Mouse (Mus musculus) hindbrain, embryonic 11.5 days (tissue): ENCODE measurements around the gene Gm20708. TPM values are rescaled to one million over a fixed set of nuclear protein-coding genes. Genes with fewer than 3 reads are reported as not detected.

Experiments used
- ATAC-seq: fragments of 200-750 bp; cut with Nextera tagmentation; 2 replicates; pipeline ENCODE4 v1.8.0; 2017; ENCODE audit warnings: mild to moderate bottlenecking, moderate TSS enrichment, moderate library complexity; ENCODE audit not compliant: low FRiP score
- DNase-seq: peaks from one replicate; pipeline ENCODE4 v3.0.0-alpha.2; 2015; ENCODE audit warnings: low spot score
- H3K27ac ChIP-seq: fragments of 300-500 bp; sonication (generic); 2 replicates; pipeline ENCODE4 v1.5.1; 2014; ENCODE audit warnings: mild to moderate bottlenecking, low read depth, low read length
- H3K27me3 ChIP-seq: fragments of 300-500 bp; sonication (generic); 2 replicates; pipeline ENCODE4 v1.6.1; 2014; ENCODE audit warnings: mild to moderate bottlenecking, low read length, moderate library complexity, mixed read lengths; ENCODE audit not compliant: control insufficient read depth, insufficient read depth
- H3K36me3 ChIP-seq: fragments of 300-500 bp; sonication (generic); 2 replicates; pipeline ENCODE4 v1.6.1; 2014; ENCODE audit warnings: mild to moderate bottlenecking, low read length, moderate library complexity, mixed read lengths; ENCODE audit not compliant: control insufficient read depth, insufficient read depth
- H3K4me1 ChIP-seq: fragments of 300-500 bp; sonication (generic); replicated peaks from 2 replicates; pipeline ENCODE4 v1.6.1; 2014; ENCODE audit warnings: low read length, mixed read lengths; ENCODE audit not compliant: control insufficient read depth, insufficient read depth
- H3K4me2 ChIP-seq: fragments of 300-500 bp; sonication (generic); replicated peaks from 2 replicates; pipeline ENCODE4 v1.6.1; 2014; ENCODE audit warnings: mild to moderate bottlenecking, low read depth, low read length
- H3K4me3 ChIP-seq: fragments of 300-500 bp; sonication (generic); 2 replicates; pipeline ENCODE4 v1.5.1; 2014; ENCODE audit warnings: low read depth, low read length
- H3K9ac ChIP-seq: fragments of 300-500 bp; sonication (generic); 2 replicates; pipeline ENCODE4 v1.6.1; 2014; ENCODE audit warnings: low read depth, low read length
- H3K9me3 ChIP-seq: fragments of 300-500 bp; sonication (generic); 2 replicates; pipeline ENCODE4 v1.6.1; 2016; ENCODE audit warnings: low read length; ENCODE audit not compliant: control insufficient read depth
- WGBS: fragments of 180-500 bp; shearing (Covaris S2); extraction: QIAGEN DNeasy Blood & Tissue Kit; methylation state at CpG from one replicate; pipeline ENCODE4 v1.1.7; 2014; 5-methylcytosine and 5-hydroxymethylcytosine counted together
- polyA plus RNA-seq: library from polyadenylated mRNA; unstranded; fragments of >200 nt; fragmentation: Nextera tagmentation; extraction: Ambion mirVana; gene quantifications from 2 replicates; pipeline ENCODE4 v1.2.1, GENCODE M21; 2014

Gene Gm20708
- polyA plus RNA-seq, 1 experiment from 2014 or later, result 0.83 TPM

DNA sequence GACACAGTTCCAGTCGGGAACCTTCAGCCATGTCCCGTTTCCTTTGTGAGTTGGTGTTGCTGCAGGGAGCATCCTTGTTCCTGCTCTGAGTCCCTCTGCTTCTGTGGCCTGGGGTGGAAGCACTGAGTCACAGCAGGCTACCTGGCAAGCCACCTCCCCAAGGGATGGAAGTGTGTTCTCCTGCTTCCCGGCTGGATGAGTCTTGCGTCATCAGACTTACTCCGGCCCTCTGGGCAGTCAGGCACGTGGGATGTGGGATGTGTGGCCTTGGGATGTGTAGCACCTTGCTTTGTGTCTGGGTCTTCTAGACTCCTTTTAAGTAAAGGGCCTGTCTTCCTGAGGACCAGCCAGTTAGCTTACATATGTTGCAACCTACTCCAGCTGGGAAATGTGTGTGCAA, 70.2 kb downstream of the Gm20708 start:
- H3K27ac ChIP-seq, result no peak overlapping the region
- H3K9me3 ChIP-seq, result no peaks in the 10 kb centered on the region
- peaks cover 12% of the 10 kb centered on the region for H3K4me1 ChIP-seq
- H3K9ac ChIP-seq, result no peak overlapping the region
- H3K27me3 ChIP-seq, result no peaks in the 10 kb centered on the region
- WGBS, result 73% methylated on average over 6 of the region's 6 CpGs
- no peak for ATAC-seq
- DNase-seq, result no peak
- H3K36me3 ChIP-seq, result no peaks in the 10 kb centered on the region
- no peak overlapping the region for H3K4me2 ChIP-seq
- no peak overlapping the region for H3K4me3 ChIP-seq

DNA sequence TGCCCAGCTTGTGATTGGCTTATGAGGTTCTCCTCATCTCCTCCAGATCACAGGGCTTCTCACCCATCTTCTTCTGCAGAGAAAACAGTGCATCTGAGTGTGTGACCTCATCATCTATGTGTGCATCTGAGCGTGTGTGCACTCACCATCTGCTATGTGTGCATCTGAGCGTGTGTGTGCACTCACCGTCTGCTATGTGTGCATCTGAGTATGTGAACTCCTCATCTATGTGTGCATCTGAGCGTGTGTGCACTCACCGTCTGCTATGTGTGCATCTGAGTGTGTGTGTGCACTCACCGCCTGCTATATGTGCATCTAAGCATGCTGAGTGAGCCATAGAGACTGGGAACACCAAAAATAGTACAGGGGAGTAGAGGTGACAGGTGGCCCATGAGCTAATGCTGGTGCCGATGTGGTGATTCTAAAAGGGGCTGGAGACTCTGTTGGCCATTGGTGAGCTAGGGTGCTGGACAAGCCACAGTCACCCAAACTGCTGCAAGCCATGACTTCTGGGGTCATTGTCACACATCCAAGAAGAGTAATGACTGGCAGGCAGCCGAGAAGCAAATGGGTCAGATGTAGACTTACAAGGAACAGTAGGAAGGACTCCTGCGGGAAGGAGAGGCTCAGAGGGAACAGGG, 71.0 kb downstream of the Gm20708 start:
- Histone ChIP-seq H3K27ac (no peak overlapping the region), H3K4me2 (no peak overlapping the region), H3K36me3 (no peaks in the 10 kb centered on the region), H3K9ac (no peak overlapping the region), H3K4me1 (peaks cover 12% of the 10 kb centered on the region), H3K27me3 (no peaks in the 10 kb centered on the region), H3K4me3 (no peak overlapping the region), H3K9me3 (no peaks in the 10 kb centered on the region)
- DNase-seq, result no peak
- 89% methylated on average over 9 of the region's 9 CpGs for WGBS
- ATAC-seq, result no peak

DNA sequence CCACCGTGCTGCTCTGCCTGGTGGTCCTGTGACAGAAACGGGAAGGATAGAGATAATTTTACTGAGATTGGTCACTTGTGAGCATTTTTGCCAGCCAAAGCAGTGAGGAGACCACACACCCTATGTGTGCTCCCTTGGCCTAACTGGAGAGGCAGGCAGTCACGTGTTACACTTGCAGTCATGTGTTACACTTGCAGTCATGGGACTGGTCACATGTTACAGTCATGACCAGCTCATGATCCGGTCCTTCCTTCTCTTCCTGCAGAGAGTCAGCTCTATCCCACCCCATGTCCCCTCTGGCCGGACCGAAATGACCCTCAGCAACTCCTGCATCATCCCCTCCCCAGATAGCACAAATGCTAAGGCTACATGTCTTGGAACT, 71.5 kb downstream of the Gm20708 start:
- WGBS, result 87% methylated on average over 6 of the region's 6 CpGs
- ATAC-seq (no peak), DNase-seq (no peak)
- Histone ChIP-seq H3K27me3 (no peaks in the 10 kb centered on the region), H3K4me2 (no peak overlapping the region), H3K27ac (no peak overlapping the region), H3K36me3 (no peaks in the 10 kb centered on the region), H3K4me1 (peaks cover 9% of the 10 kb centered on the region), H3K4me3 (no peak overlapping the region), H3K9me3 (no peaks in the 10 kb centered on the region), H3K9ac (no peak overlapping the region)

DNA sequence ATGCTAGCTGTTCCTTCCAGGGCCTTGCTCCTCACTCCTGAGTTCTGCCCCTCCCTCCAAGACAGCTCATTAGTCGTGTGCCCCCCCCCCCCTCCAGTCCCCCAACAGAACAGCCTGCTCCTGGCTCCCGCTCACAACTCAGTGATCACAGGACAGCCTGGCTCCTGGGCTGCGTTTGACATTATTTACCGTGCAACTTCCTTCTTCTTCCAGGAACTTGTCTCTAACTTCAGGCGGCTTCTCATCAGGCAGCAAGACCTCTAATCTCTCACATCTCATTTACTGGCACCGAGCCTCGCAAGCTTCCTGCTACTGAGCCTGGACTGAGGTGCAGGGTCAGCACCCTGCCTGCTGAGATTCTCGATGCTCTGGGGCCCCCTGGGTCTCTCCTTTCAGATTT, 72.3 kb downstream of the Gm20708 start:
- Histone ChIP-seq H3K4me3 (no peak overlapping the region), H3K36me3 (no peaks in the 10 kb centered on the region), H3K27ac (no peak overlapping the region), H3K9ac (no peak overlapping the region), H3K27me3 (no peaks in the 10 kb centered on the region), H3K4me1 (peaks cover 9% of the 10 kb centered on the region), H3K4me2 (no peak overlapping the region), H3K9me3 (no peaks in the 10 kb centered on the region)
- ATAC-seq (no peak), DNase-seq (no peak)
- 21% methylated on average over 8 of the region's 8 CpGs for WGBS

DNA sequence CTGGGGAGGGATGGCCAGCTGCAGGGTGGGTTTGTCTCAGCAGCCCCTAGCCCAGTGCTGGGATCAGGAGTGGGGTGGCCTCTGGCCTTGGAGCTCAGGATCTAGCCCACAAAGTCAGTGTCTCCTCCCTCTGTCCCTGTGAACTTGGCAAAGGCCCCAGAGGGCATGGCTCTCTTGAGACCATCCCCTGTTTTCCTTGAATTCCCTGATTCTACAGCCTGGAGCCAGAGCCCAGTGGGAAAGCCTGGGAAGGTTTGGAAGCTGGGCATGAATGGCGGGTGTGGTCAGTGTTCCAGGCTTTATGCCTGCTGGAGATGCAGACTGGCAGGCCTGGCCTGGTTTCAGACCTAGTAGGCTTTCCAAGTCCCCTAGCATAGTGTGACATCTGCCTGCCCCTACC, 72.7 kb downstream of the Gm20708 start:
- no peaks in the 10 kb centered on the region for H3K27me3 ChIP-seq

DNA sequence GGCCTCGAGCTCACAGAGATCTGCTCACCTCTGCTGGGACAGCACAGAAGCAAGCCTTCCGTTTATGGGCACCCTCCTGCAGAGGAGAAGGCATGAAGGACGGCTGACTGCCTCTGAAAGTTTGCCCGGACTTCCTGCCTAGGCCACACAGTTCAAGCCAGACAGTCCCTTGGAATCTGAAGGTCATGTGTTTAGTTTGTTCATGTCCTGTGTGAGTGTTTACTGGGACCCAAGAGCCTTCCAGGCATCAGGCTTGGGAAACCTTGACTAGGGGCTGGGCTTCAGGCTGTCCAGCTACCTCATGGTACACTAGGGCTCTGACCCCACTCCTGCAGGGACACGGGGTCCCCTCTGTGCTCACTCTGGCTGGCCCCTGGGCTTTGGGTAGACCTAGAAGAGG, 76.5 kb downstream of the Gm20708 start:
- Histone ChIP-seq H3K36me3 (no peaks in the 10 kb centered on the region), H3K9me3 (no peaks in the 10 kb centered on the region), H3K9ac (no peak overlapping the region), H3K4me2 (no peak overlapping the region), H3K27ac (no peak overlapping the region), H3K4me3 (no peak overlapping the region), H3K4me1 (peaks cover 28% of the 10 kb centered on the region), H3K27me3 (peaks cover 9% of the 10 kb centered on the region)
- ATAC-seq (no peak), DNase-seq (no peak)
- 57% methylated on average over 5 of the region's 5 CpGs for WGBS

More for the DNA sequence above, 72.7 kb downstream of the Gm20708 start:
- no peak overlapping the region for H3K4me3 ChIP-seq
- peaks cover 9% of the 10 kb centered on the region for H3K4me1 ChIP-seq
- no peak overlapping the region for H3K4me2 ChIP-seq
- DNase-seq, result no peak
- H3K27ac ChIP-seq, result no peak overlapping the region
- H3K9me3 ChIP-seq, result no peaks in the 10 kb centered on the region
- no peaks in the 10 kb centered on the region for H3K36me3 ChIP-seq
- no peak overlapping the region for H3K9ac ChIP-seq
- WGBS, result 88% methylated on average over 1 of the region's 1 CpGs
- no peak for ATAC-seq

DNA sequence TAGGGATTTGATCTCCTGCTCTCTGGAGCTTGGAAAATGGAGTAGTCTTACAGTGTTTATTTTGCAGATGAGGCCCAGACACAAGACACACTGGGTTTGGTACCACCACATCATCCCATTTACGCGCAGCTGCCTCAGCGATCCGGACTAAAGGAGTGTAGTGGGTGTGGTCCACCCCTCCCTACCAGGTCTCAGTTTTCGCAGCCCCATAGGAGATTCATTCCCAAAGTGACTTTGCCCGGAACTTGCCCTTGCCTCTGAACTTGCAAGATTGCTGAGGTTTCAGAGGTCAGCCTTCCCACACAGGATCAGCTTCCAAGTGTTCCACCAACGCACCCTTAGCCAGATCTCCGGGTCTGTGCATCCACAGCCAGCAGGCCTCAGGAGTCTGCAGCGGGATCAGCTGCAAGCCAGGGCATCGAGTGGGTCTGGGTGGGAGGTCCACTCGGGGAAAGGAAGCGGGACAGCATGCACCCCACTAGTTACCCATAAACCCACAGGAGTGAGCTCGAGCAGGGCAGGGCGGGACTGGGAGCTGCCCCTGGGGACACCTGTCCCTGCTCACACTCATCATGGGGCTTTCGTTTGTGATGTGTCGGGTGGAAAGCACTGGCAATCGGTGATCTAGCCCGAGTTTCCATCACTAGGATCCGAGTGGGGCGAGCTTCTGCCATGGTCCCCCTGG, 78.8 kb downstream of the Gm20708 start:
- ATAC-seq (0 out of 2 replicates have a peak, but pooled peaks have one; percentile 20), DNase-seq (no peak)
- H3K36me3 ChIP-seq, result no peaks in the 10 kb centered on the region
- 9% methylated on average over 20 of the region's 20 CpGs for WGBS
- H3K4me2 ChIP-seq, result peak overlapping the region; percentile 45
- H3K27ac ChIP-seq, result peak overlapping the region; percentile 54; the same call in 1 of the 2 replicates
- H3K4me3 ChIP-seq, result 0 out of 2 replicates have a peak overlapping the region, but pooled peaks have one; percentile 6
- H3K9me3 ChIP-seq, result no peaks in the 10 kb centered on the region
- peaks cover 28% of the 10 kb centered on the region for H3K4me1 ChIP-seq
- peak overlapping the region; percentile 37; the same call in 1 of the 2 replicates for H3K9ac ChIP-seq
- peaks cover 17% of the 10 kb centered on the region for H3K27me3 ChIP-seq

DNA sequence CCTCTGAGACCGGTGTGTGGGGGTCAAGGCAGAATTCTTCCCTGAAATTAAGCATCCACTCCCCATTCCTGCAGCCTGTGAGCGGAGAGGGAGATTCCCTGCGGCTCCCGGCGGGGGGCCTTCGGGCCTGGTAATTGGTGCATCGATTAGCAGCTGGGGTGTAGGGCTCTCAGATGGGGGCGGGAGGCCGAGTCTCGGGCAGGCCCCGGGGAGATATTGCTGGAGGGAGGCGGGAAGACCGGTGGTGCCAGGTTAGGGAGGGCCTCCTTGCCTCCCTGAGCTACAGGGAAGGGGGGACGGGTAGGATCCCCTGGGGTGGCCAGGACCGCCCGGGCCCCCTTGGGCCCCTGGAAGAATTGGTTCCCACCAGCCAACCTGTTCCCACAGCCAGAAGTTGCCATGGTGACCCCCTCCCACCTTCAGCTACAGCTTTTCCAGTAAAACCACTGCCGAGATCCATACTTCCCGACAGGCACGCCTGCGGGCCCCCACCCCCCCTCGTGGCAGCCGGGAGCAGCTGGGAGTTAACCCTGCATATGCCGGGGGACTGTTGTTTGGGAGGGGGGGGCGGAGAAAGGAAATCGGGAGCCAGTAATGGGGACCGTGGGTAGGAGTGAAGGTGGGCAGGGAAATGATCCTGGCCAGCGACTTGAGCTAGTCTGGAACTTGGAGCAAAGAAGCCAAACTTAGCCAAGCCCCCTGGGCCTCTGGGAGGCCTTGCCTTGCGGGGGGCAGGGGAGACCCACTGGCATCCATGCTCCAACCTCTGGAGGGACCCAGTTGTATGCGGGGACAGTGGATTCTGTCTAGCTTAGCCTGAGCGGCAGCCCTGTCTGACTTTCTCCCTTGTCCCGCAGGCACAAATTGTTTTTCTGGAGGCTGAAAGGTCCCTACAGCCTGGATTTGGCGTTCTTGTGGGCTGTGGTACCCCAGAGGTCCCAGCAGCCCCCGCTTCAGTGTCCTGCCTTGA, 79.7 kb downstream of the Gm20708 start:
- ATAC-seq (peak; percentile 58), DNase-seq (peak; percentile 68)
- Histone ChIP-seq H3K4me1 (peaks cover 28% of the 10 kb centered on the region), H3K9ac (peak overlapping the region; percentile 37), H3K4me3 (0 out of 2 replicates have a peak overlapping the region, but pooled peaks have one; percentile 10), H3K27ac (peak overlapping the region; percentile 68), H3K36me3 (no peaks in the 10 kb centered on the region), H3K9me3 (no peaks in the 10 kb centered on the region), H3K27me3 (peaks cover 17% of the 10 kb centered on the region), H3K4me2 (peak overlapping the region; percentile 45)
- under 1% methylated on average over 33 of the region's 33 CpGs for WGBS
